Mouse (Mus musculus) ES-Bruce4 (cell line): ENCODE data around the gene Sbpl. TPM values are rescaled to one million over a fixed set of nuclear protein-coding genes. Genes with fewer than 3 reads are reported as not detected.

ENCODE experiments used
- H3K27ac ChIP-seq: 2 replicates; pipeline ENCODE4 v1.5.1; 2012; ENCODE audit warnings: low read length, inconsistent platforms; ENCODE audit not compliant: insufficient read depth
- H3K27me3 ChIP-seq: 2 replicates; pipeline ENCODE4 v1.6.1; 2012; ENCODE audit warnings: mild to moderate bottlenecking, low read length, inconsistent platforms; ENCODE audit not compliant: control insufficient read depth, poor library complexity, insufficient read depth, severe bottlenecking
- H3K36me3 ChIP-seq: 2 replicates; pipeline ENCODE4 v1.6.1; 2012; ENCODE audit warnings: inconsistent platforms, mild to moderate bottlenecking, low read length, moderate library complexity; ENCODE audit not compliant: control insufficient read depth, poor library complexity, insufficient read depth, severe bottlenecking
- H3K4me1 ChIP-seq: one replicate; pipeline ENCODE4 v1.8.1; 2011; ENCODE audit warnings: low read length; ENCODE audit not compliant: control insufficient read depth, insufficient read depth
- H3K4me3 ChIP-seq: 2 replicates; pipeline ENCODE4 v1.5.1; 2011; ENCODE audit warnings: low read depth, mild to moderate bottlenecking, low read length
- H3K9ac ChIP-seq: 2 replicates; pipeline ENCODE4 v1.6.1; 2012; ENCODE audit warnings: low read depth, mild to moderate bottlenecking, inconsistent platforms; ENCODE audit not compliant: poor library complexity, severe bottlenecking
- H3K9me3 ChIP-seq: replicated peaks from 2 replicates; pipeline ENCODE4 v1.6.1; 2012; ENCODE audit warnings: mild to moderate bottlenecking, low read length, inconsistent platforms; ENCODE audit not compliant: control insufficient read depth, poor library complexity, insufficient read depth, severe bottlenecking
- CTCF ChIP-seq: IDR thresholded peaks from one replicate; pipeline ENCODE4 v1.8.1; 2011; ENCODE audit warnings: low read depth, low read length
- EP300 ChIP-seq: IDR thresholded peaks from 2 replicates; pipeline ENCODE4 v1.6.1; 2011; ENCODE audit warnings: low read depth, low read length; ENCODE audit not compliant: insufficient read depth
- POLR2A ChIP-seq: IDR thresholded peaks from one replicate; pipeline ENCODE4 v1.8.1; 2011; ENCODE audit warnings: low read length; ENCODE audit not compliant: insufficient read depth
- polyA plus RNA-seq: library from polyadenylated mRNA; stranded (reverse); fragments of >200 nt; gene quantifications from 2 replicates; pipeline ENCODE4 v1.2.4, GENCODE M21; 2011; ENCODE audit warnings: low read depth; ENCODE audit not compliant: missing spikeins, insufficient read depth, insufficient read length

Gene Sbpl
- polyA plus RNA-seq, result not detected in 2 replicates

- no peaks in the 10 kb centered on the region for H3K9me3 ChIP-seq
- no peaks in the 10 kb centered on the region for H3K27me3 ChIP-seq
- no peaks in the 10 kb centered on the region for H3K4me1 ChIP-seq
- H3K27ac ChIP-seq, result no peak within 1 kb of the TSS
- no peak within 1 kb of the TSS for H3K9ac ChIP-seq
- H3K4me3 ChIP-seq, result no peak within 1 kb of the TSS
- no peaks in the 10 kb centered on the region for H3K36me3 ChIP-seq
- no peak for TF ChIP-seq POLR2A
- no peak for TF ChIP-seq CTCF
- TF ChIP-seq EP300, result no peak
Measured at GRCm38 (mm10) chr17:23955174-23955573, at the start of gene Sbpl. Gene Sbpl, minus strand, starts transcription at chr17:23955274.

GRCm38 (mm10) chr17:24004071-24004665 lies 49.1 kb upstream of the Sbpl start:
- H3K4me3 ChIP-seq, result no peak overlapping the region
- H3K9me3 ChIP-seq, result no peaks in the 10 kb centered on the region
- no peak for TF ChIP-seq CTCF
- TF ChIP-seq EP300, result no peak
- no peak for TF ChIP-seq POLR2A
- no peak overlapping the region for H3K27ac ChIP-seq
- no peaks in the 10 kb centered on the region for H3K36me3 ChIP-seq
- no peaks in the 10 kb centered on the region for H3K27me3 ChIP-seq
- no peak overlapping the region for H3K9ac ChIP-seq
- no peaks in the 10 kb centered on the region for H3K4me1 ChIP-seq

- Histone ChIP-seq H3K4me1 (no peaks in the 10 kb centered on the region), H3K9me3 (no peaks in the 10 kb centered on the region), H3K27ac (no peak overlapping the region), H3K36me3 (no peaks in the 10 kb centered on the region), H3K9ac (no peak overlapping the region), H3K27me3 (no peaks in the 10 kb centered on the region), H3K4me3 (no peak overlapping the region)
- TF ChIP-seq POLR2A (no peak), EP300 (no peak), CTCF (no peak)
Measured at GRCm38 (mm10) chr17:24000404-24000803, 45.3 kb upstream of the Sbpl start.

GRCm38 (mm10) chr17:23998383-23998782 lies 43.3 kb upstream of the Sbpl start:
- H3K36me3 ChIP-seq, result no peaks in the 10 kb centered on the region
- no peaks in the 10 kb centered on the region for H3K4me1 ChIP-seq
- no peaks in the 10 kb centered on the region for H3K9me3 ChIP-seq
- no peak overlapping the region for H3K9ac ChIP-seq
- TF ChIP-seq EP300 (no peak), CTCF (no peak), POLR2A (no peak)
- H3K27me3 ChIP-seq, result no peaks in the 10 kb centered on the region
- H3K4me3 ChIP-seq, result no peak overlapping the region
- H3K27ac ChIP-seq, result no peak overlapping the region

GRCm38 (mm10) chr17:23997901-23998300 lies 42.8 kb upstream of the Sbpl start, which contains the start of gene Prss22:
Gene Prss22, minus strand, starts transcription at chr17:23998100.
- Histone ChIP-seq H3K4me1 (peaks cover 4% of the 10 kb centered on the region), H3K27me3 (no peaks in the 10 kb centered on the region), H3K36me3 (no peaks in the 10 kb centered on the region), H3K9me3 (no peaks in the 10 kb centered on the region), H3K4me3 (no peak within 1 kb of the TSS), H3K9ac (no peak within 1 kb of the TSS), H3K27ac (no peak within 1 kb of the TSS)
- TF ChIP-seq CTCF (no peak), POLR2A (no peak), EP300 (no peak)

- Histone ChIP-seq H3K27me3 (no peaks in the 10 kb centered on the region), H3K4me3 (no peak overlapping the region), H3K27ac (no peak overlapping the region), H3K36me3 (no peaks in the 10 kb centered on the region), H3K4me1 (peaks cover 4% of the 10 kb centered on the region), H3K9ac (no peak overlapping the region), H3K9me3 (no peaks in the 10 kb centered on the region)
- no peak for TF ChIP-seq EP300
- TF ChIP-seq POLR2A, result no peak
Measured at GRCm38 (mm10) chr17:23995421-23995820, 40.3 kb upstream of the Sbpl start.
